In genomic region chr5:112663701-112664100, GRCm38 (mm10) we compare ENCODE assay signal across 10 mouse cellular contexts.
DNase-seq lines count a peak whose midpoint lies in the region; ATAC-seq and TF ChIP-seq lines count a peak whose summit lies in the region.
"Had no signal": no experiment of that assay in that cellular context is flagged by ENCODE, and none has a peak within 500 bp of the region (broad histone marks: within the 10 kb centered on the region; RNA-seq: fewer than 3 reads in every experiment).

No protein-coding gene starts in this region.

- H3K4me3 ChIP-seq in hindbrain, embryonic 10.5 days = no peak overlapping the region
- H3K4me3 ChIP-seq in hindbrain, postnatal 0 days (ENCODE audit: low read length) = no peak overlapping the region
- no peak overlapping the region for H3K4me3 ChIP-seq in embryonic facial prominence, embryonic 12.5 days
- no peak overlapping the region for H3K4me3 ChIP-seq in hindbrain, embryonic 13.5 days
- no peak overlapping the region for H3K4me3 ChIP-seq in midbrain, postnatal 0 days (ENCODE audit: low read depth, low read length)
- H3K4me3 ChIP-seq: heart, embryonic 10.5 days had no signal

- H3K4me1 ChIP-seq in hindbrain, embryonic 10.5 days (replicated peaks) = peaks cover 38% of the 10 kb centered on the region
- peaks cover 7% of the 10 kb centered on the region; the same call in 1 of the 2 replicates for H3K4me1 ChIP-seq in hindbrain, postnatal 0 days (ENCODE audit: insufficient read depth, low read length)
- peaks cover 15% of the 10 kb centered on the region for H3K4me1 ChIP-seq in embryonic facial prominence, embryonic 12.5 days
- H3K4me1 ChIP-seq in hindbrain, embryonic 13.5 days (replicated peaks) = peaks cover 37% of the 10 kb centered on the region
- peaks cover 14% of the 10 kb centered on the region; the same call in 1 of the 2 replicates for H3K4me1 ChIP-seq in midbrain, postnatal 0 days (ENCODE audit: insufficient read depth, low read length)

- H3K27me3 ChIP-seq in hindbrain, embryonic 10.5 days (ENCODE audit: insufficient read depth, poor library complexity, severe bottlenecking) = no peaks in the 10 kb centered on the region
- no peaks in the 10 kb centered on the region for H3K27me3 ChIP-seq in hindbrain, postnatal 0 days (ENCODE audit: insufficient read depth, low read length)
- no peaks in the 10 kb centered on the region for H3K27me3 ChIP-seq in embryonic facial prominence, embryonic 12.5 days
- H3K27me3 ChIP-seq in hindbrain, embryonic 13.5 days = no peaks in the 10 kb centered on the region
- no peaks in the 10 kb centered on the region for H3K27me3 ChIP-seq in midbrain, postnatal 0 days (ENCODE audit: insufficient read depth, low read length)

- no peak overlapping the region for H3K27ac ChIP-seq in hindbrain, embryonic 10.5 days
- H3K27ac ChIP-seq in hindbrain, postnatal 0 days = no peak overlapping the region
- peak overlapping the region; percentile 50 for H3K27ac ChIP-seq in embryonic facial prominence, embryonic 12.5 days
- H3K27ac ChIP-seq in hindbrain, embryonic 13.5 days = peak overlapping the region; percentile 48; the same call in 1 of the 2 replicates
- peak overlapping the region; percentile 47 for H3K27ac ChIP-seq in midbrain, postnatal 0 days (ENCODE audit: low read depth, low read length)
- H3K27ac ChIP-seq: heart, embryonic 10.5 days had no signal

- 3% methylated on average over 1 of the region's 1 CpGs for WGBS in hindbrain, embryonic 10.5 days
- 0% methylated on average over 1 of the region's 1 CpGs for WGBS in hindbrain, postnatal 0 days
- 10% methylated on average over 1 of the region's 1 CpGs for WGBS in embryonic facial prominence, embryonic 12.5 days
- WGBS in hindbrain, embryonic 13.5 days = 8% methylated on average over 1 of the region's 1 CpGs
- 0% methylated on average over 1 of the region's 1 CpGs for WGBS in midbrain, postnatal 0 days

- H3K36me3 ChIP-seq in hindbrain, embryonic 10.5 days = no peaks in the 10 kb centered on the region
- no peaks in the 10 kb centered on the region for H3K36me3 ChIP-seq in hindbrain, postnatal 0 days (ENCODE audit: insufficient read depth, low read length)
- no peaks in the 10 kb centered on the region for H3K36me3 ChIP-seq in embryonic facial prominence, embryonic 12.5 days
- no peaks in the 10 kb centered on the region for H3K36me3 ChIP-seq in hindbrain, embryonic 13.5 days
- H3K36me3 ChIP-seq in midbrain, postnatal 0 days (ENCODE audit: insufficient read depth, low read length) = no peaks in the 10 kb centered on the region
- H3K36me3 ChIP-seq: heart, embryonic 10.5 days had no signal

- H3K9ac ChIP-seq in hindbrain, postnatal 0 days (replicated peaks; ENCODE audit: low read length) = no peak overlapping the region
- no peak overlapping the region for H3K9ac ChIP-seq in embryonic facial prominence, embryonic 12.5 days
- no peak overlapping the region for H3K9ac ChIP-seq in hindbrain, embryonic 13.5 days
- no peak overlapping the region for H3K9ac ChIP-seq in midbrain, postnatal 0 days (replicated peaks; ENCODE audit: low read length, poor library complexity, severe bottlenecking)

- peak; percentile 23 for DNase-seq in hindbrain, embryonic 10.5 days (ENCODE audit: low spot score)
- no peak for DNase-seq in hindbrain, postnatal 0 days (ENCODE audit: low spot score)
- no peak for DNase-seq in midbrain, postnatal 0 days (ENCODE audit: low spot score)
- DNase-seq in right cerebral cortex, adult 18-20 months = no peak
- DNase-seq in lung, postnatal 25 days (ENCODE audit: low spot score) = no peak
- DNase-seq in frontal cortex, adult 2 months (ENCODE audit: extremely low spot score in 1 of 2, low spot score in 1 of 2) = no peak
- DNase-seq: lung, postnatal 14 days had no signal

- no peak for TF ChIP-seq CTCF in hindbrain, postnatal 0 days (IDR thresholded peaks at IDR 0.05; ENCODE audit: low read depth)
- TF ChIP-seq CTCF in midbrain, postnatal 0 days (IDR thresholded peaks at IDR 0.05) = no peak

- ATAC-seq in hindbrain, postnatal 0 days = no peak
- no peak for ATAC-seq in embryonic facial prominence, embryonic 12.5 days (ENCODE audit: insufficient number of reproducible peaks, insufficient read depth, low FRiP score, low TSS enrichment)
- no peak for ATAC-seq in hindbrain, embryonic 13.5 days (ENCODE audit: low FRiP score)
- ATAC-seq in midbrain, postnatal 0 days (ENCODE audit: low FRiP score) = no peak

- 0 out of 2 replicates have a peak, but pooled peaks cover 2% of the 10 kb centered on the region for H3K9me3 ChIP-seq in hindbrain, embryonic 10.5 days
- H3K9me3 ChIP-seq in hindbrain, postnatal 0 days (ENCODE audit: low read length) = no peaks in the 10 kb centered on the region
- no peaks in the 10 kb centered on the region for H3K9me3 ChIP-seq in embryonic facial prominence, embryonic 12.5 days
- H3K9me3 ChIP-seq in hindbrain, embryonic 13.5 days = no peaks in the 10 kb centered on the region
- H3K9me3 ChIP-seq in midbrain, postnatal 0 days (ENCODE audit: low read length) = no peaks in the 10 kb centered on the region
- H3K9me3 ChIP-seq: heart, embryonic 10.5 days had no signal

- no peak overlapping the region for H3K4me2 ChIP-seq in hindbrain, postnatal 0 days (ENCODE audit: low read depth, low read length)
- H3K4me2 ChIP-seq in embryonic facial prominence, embryonic 12.5 days (replicated peaks) = no peak overlapping the region
- H3K4me2 ChIP-seq in hindbrain, embryonic 13.5 days = no peak overlapping the region
- H3K4me2 ChIP-seq in midbrain, postnatal 0 days (ENCODE audit: low read depth, low read length, poor library complexity, severe bottlenecking) = no peak overlapping the region

Comparison
In these comparisons a context has a peak if more than half of its experiments do, and no peak if none do; other contexts are left out.
1. H3K27ac ChIP-seq: peak in embryonic facial prominence, embryonic 12.5 days (single experiment), hindbrain, embryonic 13.5 days (single experiment) and midbrain, postnatal 0 days (single experiment); none in hindbrain, embryonic 10.5 days (single experiment) and hindbrain, postnatal 0 days (single experiment).